Mouse (Mus musculus): ENCODE measurements around the gene Slc26a9. TPM values are rescaled to one million over a fixed set of nuclear protein-coding genes. Genes with fewer than 3 reads are reported as not detected.

Gene Slc26a9
- total RNA-seq, 2 experiments from 2014 or later = 0.12 to 0.15 TPM

Other genes with a start within 250 kb of the Slc26a9 start
- 10 to 100 TPM; 75.1 to 87.6 TPM for gene Srgap2, start 216.7 kb upstream of the Slc26a9 start, total RNA-seq (2021)
- 1 to 10 TPM; 1.3 TPM for gene Fam72a, start 216.1 kb upstream of the Slc26a9 start, total RNA-seq (2021)
- under 1 TPM; 0.35 to 0.51 TPM for gene Avpr1b, start 144.8 kb upstream of the Slc26a9 start, total RNA-seq (2021)
- under 1 TPM in 1 of 2 experiments, not detected in 1; 0.17 TPM for gene Ctse, start 105.7 kb upstream of the Slc26a9 start, total RNA-seq (2021)
- under 1 TPM; 0.76 to 0.77 TPM for gene Rab7b, start 55.3 kb upstream of the Slc26a9 start, total RNA-seq (2021)
- gene Pm20d1, start 53.4 kb downstream of the Slc26a9 start, total RNA-seq (2021) = 1 to 10 TPM; 1.8 to 2.1 TPM
- 10 to 100 TPM; 62.5 to 63.0 TPM for gene Slc41a1, start 83.5 kb downstream of the Slc26a9 start, total RNA-seq (2021)
- gene Rab29, start 123.2 kb downstream of the Slc26a9 start, total RNA-seq (2021) = 1 to 10 TPM; 6.8 to 8.7 TPM
- 100 to 1,000 TPM; 158 to 166 TPM for gene Nucks1, start 166.5 kb downstream of the Slc26a9 start, total RNA-seq (2021)
- under 1 TPM; 0.72 to 0.89 TPM for gene Slc45a3, start 218.9 kb downstream of the Slc26a9 start, total RNA-seq (2021)

All from layer of hippocampus, adult 18-20 months (tissue).